Mouse (Mus musculus): ENCODE measurements at regions not wholly inside any gene's neighbourhood (a gene's known extent, or its start where the extent isn't known, plus 50 kb on each side); places are given as distances from the start of the nearest gene placed in this dataset.

DNA sequence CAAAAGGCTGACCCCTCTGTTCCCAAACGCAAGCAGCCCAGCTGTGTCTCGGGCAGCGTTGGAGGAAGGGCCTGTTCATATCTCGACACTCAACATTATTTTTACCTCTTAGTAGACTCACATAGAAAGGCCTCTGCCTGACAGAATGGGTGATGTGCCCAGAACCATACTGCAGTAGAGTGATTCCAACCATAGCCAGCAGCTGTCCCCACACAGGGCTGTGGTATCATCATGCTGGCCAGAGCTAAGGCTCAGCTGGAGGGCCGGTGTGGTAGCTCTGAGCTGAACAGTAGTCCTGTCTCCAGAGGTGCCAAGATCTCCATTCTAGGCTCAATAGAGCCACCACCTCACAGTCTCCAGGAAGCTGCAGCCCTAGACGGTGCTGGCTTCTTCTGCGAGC lies 437.3 kb downstream of the Matn1 start:
- no peak for TF ChIP-seq POLR2A (IDR thresholded peaks at IDR 0.05; ENCODE audit: control insufficient read depth, low read depth, low read length)
- TF ChIP-seq CTCF (IDR thresholded peaks at IDR 0.05; ENCODE audit: control insufficient read depth, insufficient read depth, insufficient replicate concordance, low read depth, low read length) = no peak

All from testis, adult 2 months (tissue).